Mouse (Mus musculus) intestine, postnatal 0 days (tissue): ENCODE measurements around the gene Mbtd1. TPM values are rescaled to one million over a fixed set of nuclear protein-coding genes. Genes with fewer than 3 reads are reported as not detected.

Experiments
- ATAC-seq: fragments of 200-750 bp; cut with Nextera tagmentation; 2 replicates; pipeline ENCODE4 v1.8.0; 2017; ENCODE audit warnings: mild to moderate bottlenecking, moderate TSS enrichment, moderate library complexity
- H3K27ac ChIP-seq: fragments of 300-500 bp; sonication (generic); 2 replicates; pipeline ENCODE4 v1.5.1; 2014; ENCODE audit warnings: mild to moderate bottlenecking, low read depth, low read length, moderate library complexity
- H3K27me3 ChIP-seq: fragments of 300-500 bp; sonication (generic); replicated peaks from 2 replicates; pipeline ENCODE4 v1.6.1; 2014; ENCODE audit warnings: low read length, mixed read lengths; ENCODE audit not compliant: control insufficient read depth, insufficient read depth
- H3K36me3 ChIP-seq: fragments of 300-500 bp; sonication (generic); 2 replicates; pipeline ENCODE4 v1.6.1; 2014; ENCODE audit warnings: mild to moderate bottlenecking, moderate library complexity; ENCODE audit not compliant: control insufficient read depth, insufficient read depth
- H3K4me1 ChIP-seq: fragments of 300-500 bp; sonication (generic); replicated peaks from 2 replicates; pipeline ENCODE4 v1.6.1; 2014; ENCODE audit warnings: antibody characterized with exemption, low read length, mixed read lengths; ENCODE audit not compliant: control insufficient read depth, insufficient read depth
- H3K4me2 ChIP-seq: fragments of 300-500 bp; sonication (generic); replicated peaks from 2 replicates; pipeline ENCODE4 v1.6.1; 2014; ENCODE audit warnings: low read depth, mild to moderate bottlenecking, moderate library complexity
- H3K4me3 ChIP-seq: fragments of 300-500 bp; sonication (generic); 2 replicates; pipeline ENCODE4 v1.5.1; 2014; ENCODE audit warnings: low read depth, low read length
- H3K9ac ChIP-seq: fragments of 300-500 bp; sonication (generic); 2 replicates; pipeline ENCODE4 v1.6.1; 2014; ENCODE audit warnings: mild to moderate bottlenecking, low read depth, low read length
- H3K9me3 ChIP-seq: fragments of 300-500 bp; sonication (generic); 2 replicates; pipeline ENCODE4 v1.6.1; 2016; ENCODE audit warnings: mixed run types; ENCODE audit not compliant: control insufficient read depth
- CTCF ChIP-seq: sonication (generic); IDR thresholded peaks from 2 replicates; pipeline ENCODE4 v1.5.1; 2016; ENCODE audit warnings: low read depth, mild to moderate bottlenecking, control low read depth, antibody characterized with exemption, moderate library complexity
- WGBS: fragments of 180-500 bp; shearing (Covaris S2); extraction: QIAGEN DNeasy Blood & Tissue Kit; methylation state at CpG from one replicate; pipeline ENCODE4 v1.1.7; 2014; 5-methylcytosine and 5-hydroxymethylcytosine counted together
- polyA plus RNA-seq: library from polyadenylated mRNA; unstranded; fragments of >200 nt; fragmentation: Nextera tagmentation; extraction: Ambion mirVana; gene quantifications from 2 replicates; pipeline ENCODE4 v1.2.1, GENCODE M21; 2015

The Mbtd1 gene
- polyA plus RNA-seq, 1 experiment from 2014 or later = 9.4 TPM

GRCm38 (mm10) chr11:93940906-93941305 is 55.3 kb downstream of the Mbtd1 start:
- Histone ChIP-seq H3K9me3 (no peaks in the 10 kb centered on the region), H3K9ac (no peak overlapping the region), H3K4me2 (no peak overlapping the region), H3K4me3 (no peak overlapping the region), H3K36me3 (peaks cover 32% of the 10 kb centered on the region), H3K4me1 (no peaks in the 10 kb centered on the region), H3K27ac (peak overlapping the region; percentile 68), H3K27me3 (no peaks in the 10 kb centered on the region)
- WGBS = 34% methylated on average over 2 of the region's 2 CpGs
- TF ChIP-seq CTCF = no peak
- 0 out of 2 replicates have a peak, but pooled peaks have one; percentile 45 for ATAC-seq

- Histone ChIP-seq H3K4me3 (no peak overlapping the region), H3K27ac (no peak overlapping the region), H3K9ac (no peak overlapping the region), H3K9me3 (no peaks in the 10 kb centered on the region), H3K36me3 (peaks cover 27% of the 10 kb centered on the region), H3K27me3 (no peaks in the 10 kb centered on the region), H3K4me2 (no peak overlapping the region), H3K4me1 (no peaks in the 10 kb centered on the region)
- WGBS = 73% methylated on average over 3 of the region's 3 CpGs
- no peak for ATAC-seq
- no peak for TF ChIP-seq CTCF
These were observed 59.3 kb downstream of the Mbtd1 start for GRCm38 (mm10) chr11:93944986-93945385.

- Histone ChIP-seq H3K4me1 (no peaks in the 10 kb centered on the region), H3K4me2 (no peak overlapping the region), H3K9ac (no peak overlapping the region), H3K36me3 (peaks cover 37% of the 10 kb centered on the region), H3K27me3 (no peaks in the 10 kb centered on the region), H3K9me3 (no peaks in the 10 kb centered on the region), H3K27ac (peak overlapping the region; percentile 15; the same call in 1 of the 2 replicates), H3K4me3 (no peak overlapping the region)
- no peak for ATAC-seq
- WGBS = 84% methylated on average over 9 of the region's 9 CpGs
- no peak for TF ChIP-seq CTCF
These were observed 63.4 kb downstream of the Mbtd1 start for GRCm38 (mm10) chr11:93948887-93949567.

- H3K9me3 ChIP-seq = no peaks in the 10 kb centered on the region
- H3K4me1 ChIP-seq = no peaks in the 10 kb centered on the region
- TF ChIP-seq CTCF = peak; percentile 55
- no peak overlapping the region for H3K4me3 ChIP-seq
- H3K9ac ChIP-seq = no peak overlapping the region
- 36% methylated on average over 1 of the region's 1 CpGs for WGBS
- ATAC-seq = peak; percentile 83
- H3K4me2 ChIP-seq = no peak overlapping the region
- no peaks in the 10 kb centered on the region for H3K27me3 ChIP-seq
- 0 out of 2 replicates have a peak overlapping the region, but pooled peaks have one; percentile 28 for H3K27ac ChIP-seq
- peaks cover 37% of the 10 kb centered on the region for H3K36me3 ChIP-seq
These were observed 64.4 kb downstream of the Mbtd1 start for GRCm38 (mm10) chr11:93950045-93950444.

GRCm38 (mm10) chr11:93952376-93952775 is 66.7 kb downstream of the Mbtd1 start:
- Histone ChIP-seq H3K27ac (no peak overlapping the region; the same call in 1 of the 2 replicates), H3K4me1 (0 out of 2 replicates have a peak, but pooled peaks cover 6% of the 10 kb centered on the region), H3K9ac (no peak overlapping the region), H3K36me3 (peaks cover 37% of the 10 kb centered on the region), H3K9me3 (no peaks in the 10 kb centered on the region), H3K4me3 (no peak overlapping the region), H3K27me3 (no peaks in the 10 kb centered on the region), H3K4me2 (no peak overlapping the region)
- no peak for TF ChIP-seq CTCF
- no peak for ATAC-seq
- 71% methylated on average over 5 of the region's 5 CpGs for WGBS

GRCm38 (mm10) chr11:93954738-93955255 is 69.1 kb downstream of the Mbtd1 start:
- Histone ChIP-seq H3K36me3 (peaks cover 42% of the 10 kb centered on the region), H3K4me2 (peak overlapping the region; percentile 83), H3K4me1 (0 out of 2 replicates have a peak, but pooled peaks cover 6% of the 10 kb centered on the region), H3K27me3 (no peaks in the 10 kb centered on the region), H3K9me3 (no peaks in the 10 kb centered on the region), H3K4me3 (peak overlapping the region; percentile 67), H3K9ac (peak overlapping the region; percentile 59), H3K27ac (peak overlapping the region; percentile 80)
- peak; percentile 11 for ATAC-seq
- no peak for TF ChIP-seq CTCF
- WGBS = 22% methylated on average over 13 of the region's 13 CpGs
